Mouse (Mus musculus) kidney, adult 11 months (tissue): ENCODE results near the gene Rinl.
A peak's percentile ranks its signal among the peaks of the same experiment; 100 is the strongest.

ENCODE experiments used
- DNase-seq: peaks from one replicate; pipeline ENCODE4 v3.0.0; 2022

Gene Rinl

DNA sequence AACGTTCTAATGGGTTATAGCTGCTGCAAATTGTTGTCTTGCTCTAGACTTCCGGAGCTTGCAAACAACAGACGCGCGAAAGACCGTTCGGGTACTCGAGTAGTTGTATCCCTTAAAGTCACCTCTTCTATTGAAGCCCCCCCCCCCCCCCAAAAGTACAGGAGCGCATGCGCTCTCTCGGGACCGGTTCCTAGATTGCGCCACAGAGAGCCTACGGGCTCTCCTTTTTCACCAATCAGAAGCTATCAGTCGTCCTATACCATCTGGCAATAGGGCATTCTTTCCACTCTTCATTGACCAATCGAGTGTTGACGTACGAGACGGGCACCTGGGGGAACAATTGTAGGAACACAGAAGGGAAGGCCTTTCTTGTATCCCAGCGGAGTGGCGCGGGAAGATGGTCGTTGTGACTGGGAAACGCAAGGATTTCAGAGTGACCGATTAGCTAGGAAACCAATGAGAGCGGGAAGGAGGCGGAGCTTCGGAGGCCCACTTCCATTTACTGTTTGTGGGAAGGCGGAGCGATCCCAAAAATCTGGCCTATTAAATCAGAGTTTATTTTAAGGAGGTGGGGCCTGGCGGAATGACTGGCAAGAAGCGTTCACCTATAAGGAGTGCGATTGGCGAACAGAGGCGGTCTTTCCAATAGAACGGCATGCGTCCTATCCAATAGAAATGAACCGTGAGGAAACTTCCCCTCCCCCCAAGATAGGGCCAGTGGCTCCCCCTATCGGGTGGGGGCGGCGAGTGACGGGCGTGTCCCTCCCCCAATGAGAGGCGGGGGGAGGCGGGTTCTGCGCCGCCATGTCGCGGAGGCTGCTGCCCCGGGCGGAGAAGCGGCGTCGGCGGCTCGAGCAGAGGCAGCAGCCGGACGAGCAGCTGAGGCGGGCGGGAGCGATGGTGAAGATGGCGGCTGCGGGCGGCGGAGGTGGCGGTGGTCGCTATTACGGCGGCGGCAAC, 21.6 kb downstream of the Rinl start:
- DNase-seq: peak; percentile 100

DNA sequence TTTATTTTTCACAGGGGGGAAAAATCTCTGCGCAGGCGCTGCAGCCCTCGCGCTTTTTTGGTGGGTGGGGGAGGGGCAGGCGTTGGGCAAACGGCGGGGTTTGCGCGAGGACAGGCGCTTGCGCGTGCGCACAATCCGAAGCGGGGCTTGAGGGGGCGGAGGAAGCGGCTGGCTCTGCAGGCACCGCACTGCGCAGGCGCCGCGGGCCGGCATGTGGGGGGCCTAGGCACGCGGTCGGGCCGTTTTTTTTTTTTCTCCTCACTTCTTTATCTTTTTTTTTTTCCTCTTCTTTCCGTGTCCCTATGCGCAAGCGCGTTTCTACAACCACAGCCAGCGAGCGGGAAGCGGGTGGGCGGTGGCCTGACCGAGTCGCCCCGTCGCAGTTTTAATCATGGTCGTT, 22.5 kb downstream of the Rinl start:
- DNase-seq: peak; percentile 84

DNA sequence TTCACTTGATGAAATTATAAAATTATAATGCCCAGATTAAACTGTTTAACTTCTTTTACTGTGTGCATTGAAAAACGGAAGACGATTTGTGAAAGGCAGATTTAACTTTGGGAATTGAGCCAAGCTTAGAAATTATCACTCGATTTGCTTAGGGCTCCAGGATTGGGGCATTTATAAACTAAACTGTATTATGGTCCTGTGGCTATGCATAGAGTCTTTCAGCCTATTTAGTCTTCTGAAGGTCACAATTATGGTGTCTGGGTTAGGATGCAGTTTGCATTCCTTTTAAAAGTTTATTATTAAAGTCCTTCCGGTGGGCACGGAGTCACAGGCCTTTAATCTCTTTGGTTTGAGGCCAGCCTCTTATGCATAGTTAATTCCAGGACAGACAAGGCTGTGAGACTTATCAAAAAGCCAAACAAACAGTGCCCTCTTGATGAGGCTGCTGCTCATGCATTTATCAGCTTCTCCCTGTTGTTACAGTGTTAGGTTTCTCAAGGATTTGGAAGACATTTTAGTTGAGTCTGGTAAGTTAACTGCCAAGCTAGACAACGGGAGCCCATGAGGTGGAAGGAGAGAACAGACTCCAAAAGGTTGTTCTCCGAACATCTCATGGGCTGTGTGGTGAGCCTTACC, 23.0 kb downstream of the Rinl start:
- DNase-seq: no peak

DNA sequence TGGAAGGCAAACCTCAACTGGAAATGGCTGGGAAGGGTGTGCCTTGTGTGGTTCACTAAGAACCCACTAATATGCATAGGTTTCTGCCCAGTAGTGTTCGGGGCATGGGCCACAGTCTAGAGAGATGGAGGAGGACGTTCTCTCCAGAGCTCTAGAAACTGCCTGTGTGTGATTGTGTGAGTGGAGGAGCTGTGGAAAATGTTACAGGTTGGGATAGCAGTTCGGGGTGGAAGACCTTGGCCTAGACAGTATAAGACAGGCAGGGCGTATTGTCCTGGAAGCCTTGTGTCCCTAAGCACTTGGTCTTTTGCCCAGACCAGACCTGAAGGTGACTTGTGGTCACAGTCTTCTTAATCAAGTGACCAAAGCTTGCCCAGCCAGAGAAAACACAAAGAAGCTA, 23.7 kb downstream of the Rinl start:
- DNase-seq: no peak

DNA sequence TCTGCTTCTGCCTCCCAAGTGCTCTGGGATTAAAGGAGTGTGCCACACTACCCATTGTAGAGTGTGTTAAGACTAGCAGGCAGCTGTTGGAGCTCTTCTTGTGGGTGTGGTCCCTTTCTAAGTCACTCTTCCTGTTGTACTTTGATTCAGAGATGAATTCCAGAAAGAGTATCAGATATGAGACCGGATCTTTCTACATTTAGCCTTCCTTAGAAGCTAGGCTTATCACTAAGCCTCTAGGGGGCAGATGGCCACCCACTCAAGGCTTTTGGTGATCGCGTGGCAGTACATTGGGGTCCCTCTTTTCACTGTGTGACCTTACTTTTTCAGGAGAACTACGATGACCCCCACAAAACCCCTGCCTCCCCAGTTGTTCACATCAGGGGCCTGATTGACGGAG, 24.2 kb downstream of the Rinl start:
- no peak for DNase-seq

DNA sequence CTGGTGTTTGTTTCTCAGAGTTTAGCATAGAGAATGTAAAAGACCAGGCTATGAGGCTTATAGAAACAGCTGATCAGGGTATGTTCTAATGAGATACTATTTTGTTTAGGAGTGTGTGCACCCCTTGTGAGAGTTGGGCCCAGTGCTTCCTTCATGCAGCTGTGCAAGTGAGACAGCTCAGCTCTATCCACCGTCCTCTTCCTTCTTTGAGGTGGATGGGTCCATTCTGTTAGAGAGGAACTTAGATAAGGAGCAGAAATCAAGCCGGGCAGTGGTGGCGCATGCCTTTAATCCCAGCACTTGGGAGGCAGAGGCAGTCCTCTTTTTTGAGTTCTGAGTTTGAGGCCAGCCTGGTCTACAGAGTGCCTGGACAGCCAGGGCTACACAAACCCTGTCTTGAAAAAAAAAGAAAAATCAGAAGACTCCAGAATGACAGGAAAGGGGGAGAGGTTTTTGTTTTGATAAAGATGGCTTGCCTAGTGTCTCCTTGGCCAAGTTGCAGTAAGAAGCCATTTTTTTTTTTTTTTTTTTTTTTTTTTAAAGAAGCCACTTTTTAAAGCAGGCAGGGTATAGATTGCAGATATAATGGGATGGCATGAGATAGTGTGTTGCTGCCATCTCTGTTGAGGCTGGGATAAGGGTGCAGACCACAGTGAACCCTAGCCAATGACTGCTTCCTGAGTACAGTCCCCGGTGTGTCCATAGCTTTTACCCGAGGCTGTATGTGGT, 25.7 kb downstream of the Rinl start:
- DNase-seq: no peak

DNA sequence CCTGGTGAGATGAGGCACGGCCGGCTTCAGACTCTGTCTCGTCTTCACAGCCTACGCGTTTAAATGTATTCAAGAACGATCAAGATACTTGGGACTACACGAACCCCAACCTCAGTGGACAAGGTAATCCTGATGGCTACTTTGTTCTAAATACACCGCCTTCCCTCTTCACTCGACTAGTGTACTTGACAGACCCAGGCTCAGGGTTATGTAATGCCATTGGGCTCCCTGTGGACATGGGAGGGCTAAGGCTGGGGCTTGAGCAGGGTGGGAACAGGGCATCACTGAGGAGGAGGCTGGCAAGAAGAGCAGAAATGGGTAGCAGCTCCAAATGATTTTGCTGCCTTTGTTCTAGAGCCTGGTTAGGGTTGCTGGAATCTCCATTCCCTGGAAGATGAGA, 26.5 kb downstream of the Rinl start:
- DNase-seq: no peak

DNA sequence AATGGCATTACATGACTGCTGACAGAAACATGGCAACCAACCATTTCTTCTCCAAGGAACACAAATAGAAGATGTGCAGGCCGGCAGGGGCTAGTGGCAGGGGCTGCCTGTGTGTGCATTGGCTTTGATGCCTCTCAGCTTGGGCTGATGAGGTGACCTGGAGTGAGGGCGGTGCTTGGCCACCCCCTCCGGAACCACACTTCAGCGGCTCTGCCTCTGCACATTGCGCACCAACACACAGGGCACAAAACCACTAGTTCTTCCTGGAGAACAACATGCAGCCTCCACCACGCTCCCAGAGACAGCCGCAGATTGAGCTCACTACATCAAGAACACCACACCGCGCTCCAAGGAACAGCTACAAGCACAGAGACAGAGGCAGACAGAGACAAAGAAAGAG, 27.4 kb downstream of the Rinl start:
- no peak for DNase-seq

DNA sequence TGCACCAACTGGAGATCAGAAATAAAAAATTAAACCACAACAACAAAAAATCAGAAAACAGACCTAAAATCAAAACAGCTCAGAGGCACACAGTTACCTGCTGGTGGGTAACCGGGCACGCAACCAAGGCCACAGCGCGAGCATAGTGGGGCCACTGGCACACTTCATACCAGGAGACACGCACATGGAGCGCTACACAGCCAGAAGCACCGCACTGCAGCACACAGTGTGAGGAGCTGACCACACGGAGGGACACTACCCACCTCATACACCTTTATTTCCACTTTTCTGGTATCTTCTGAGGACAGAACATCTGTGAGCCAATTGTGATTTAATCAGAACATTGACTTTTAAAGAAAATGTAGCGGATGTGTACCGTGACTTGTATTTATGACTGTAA, 28.2 kb downstream of the Rinl start:
- no peak for DNase-seq

DNA sequence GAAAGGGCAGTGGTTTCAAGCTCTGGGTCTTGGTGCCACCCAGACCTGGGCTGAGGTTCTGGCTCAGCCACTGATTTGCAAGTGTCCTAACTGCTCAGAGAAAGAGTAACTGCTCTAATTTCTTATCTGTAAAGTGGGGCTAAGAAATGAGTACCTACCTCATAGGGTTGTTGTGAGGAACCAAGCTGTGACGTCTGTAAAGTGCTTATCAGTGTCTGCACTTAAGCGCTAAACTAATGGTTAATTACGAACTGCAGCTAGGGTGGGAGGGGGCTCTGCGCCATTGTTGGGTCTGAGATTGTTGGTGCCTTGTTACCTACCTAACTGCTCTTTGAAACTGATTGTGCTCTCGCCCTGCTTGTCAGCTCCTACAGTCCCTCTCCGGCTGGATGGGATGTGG, 28.8 kb downstream of the Rinl start:
- no peak for DNase-seq

DNA sequence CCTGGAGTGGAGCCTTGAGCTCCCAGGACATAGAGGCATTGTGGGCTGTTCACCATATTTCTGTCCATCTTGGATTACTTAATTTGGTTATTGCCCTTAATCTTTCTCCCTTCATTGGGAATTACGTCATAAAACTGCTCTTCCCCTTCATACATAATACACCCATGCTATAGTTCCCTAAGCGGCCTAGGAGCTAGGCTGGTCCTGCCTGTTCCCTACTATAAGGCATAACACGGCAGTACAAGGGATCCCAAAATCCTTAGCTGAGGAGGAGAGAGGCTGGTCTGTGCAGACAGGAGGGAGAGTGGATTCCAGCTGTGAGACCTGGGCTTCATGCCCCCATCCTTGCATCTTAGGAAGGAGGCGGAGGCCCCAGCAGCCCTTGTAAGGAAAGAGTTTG, 29.2 kb downstream of the Rinl start:
- no peak for DNase-seq

DNA sequence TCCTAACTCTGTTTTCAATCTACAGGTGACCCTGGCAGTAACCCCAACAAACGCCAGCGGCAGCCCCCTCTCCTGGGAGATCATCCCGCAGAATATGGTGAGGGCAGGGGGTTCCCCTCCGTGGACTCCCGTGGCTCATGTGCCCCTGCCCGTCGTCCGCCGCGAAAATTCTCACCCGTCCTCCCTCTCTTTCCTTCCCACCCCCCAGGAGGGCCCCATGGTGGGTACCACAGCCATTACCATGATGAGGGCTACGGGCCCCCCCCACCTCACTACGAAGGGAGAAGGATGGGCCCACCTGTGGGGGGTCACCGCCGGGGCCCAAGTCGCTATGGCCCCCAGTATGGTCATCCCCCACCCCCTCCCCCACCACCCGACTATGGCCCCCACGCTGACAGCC, 29.7 kb downstream of the Rinl start:
- DNase-seq: no peak

DNA sequence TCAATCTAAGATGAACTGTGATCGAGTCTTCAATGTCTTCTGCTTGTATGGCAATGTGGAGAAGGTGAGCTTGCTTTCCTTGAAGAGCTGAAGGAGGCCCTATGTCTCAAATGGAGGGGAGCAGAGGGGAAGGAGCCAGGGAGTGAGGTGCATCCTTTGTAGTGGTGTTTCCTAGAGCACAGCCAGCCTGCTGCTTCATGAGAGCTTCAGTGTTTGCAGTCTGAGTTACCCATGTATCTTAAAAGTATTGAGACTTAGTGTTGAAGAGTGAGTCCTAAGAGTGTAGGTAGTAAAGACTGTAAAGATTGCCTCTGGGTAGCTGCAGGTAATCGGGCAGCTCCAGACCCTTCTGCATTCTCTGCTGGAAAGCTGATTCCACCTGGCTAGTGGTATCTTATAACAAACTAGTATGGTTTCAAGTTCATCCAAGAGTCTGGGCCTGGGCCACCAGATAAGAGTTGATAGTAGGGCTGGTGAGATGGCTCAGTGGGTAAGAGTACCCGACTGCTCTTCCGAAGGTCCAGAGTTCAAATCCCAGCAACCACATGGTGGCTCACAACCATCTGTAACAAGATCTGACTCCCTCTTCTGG, 30.2 kb downstream of the Rinl start:
- no peak for DNase-seq

DNA sequence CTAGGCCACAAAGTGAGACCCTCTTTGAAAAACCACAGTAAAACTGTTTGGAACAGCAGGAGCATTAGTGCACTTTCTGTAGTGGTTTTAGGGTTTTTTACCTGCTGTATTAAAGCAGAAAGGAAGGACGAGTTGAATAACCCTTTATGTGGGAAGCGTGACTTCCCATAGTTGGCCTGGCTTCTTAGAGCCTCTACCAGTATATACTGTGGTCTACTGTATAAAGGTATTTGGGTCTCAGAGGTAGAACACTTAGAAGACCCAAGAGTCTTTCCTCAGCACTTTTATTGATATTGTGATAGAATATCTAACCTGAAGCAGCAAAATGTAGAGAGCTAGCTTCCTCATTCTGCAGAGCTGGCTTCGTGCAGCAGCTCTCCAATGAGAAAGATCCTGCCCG, 30.8 kb downstream of the Rinl start:
- DNase-seq: no peak

DNA sequence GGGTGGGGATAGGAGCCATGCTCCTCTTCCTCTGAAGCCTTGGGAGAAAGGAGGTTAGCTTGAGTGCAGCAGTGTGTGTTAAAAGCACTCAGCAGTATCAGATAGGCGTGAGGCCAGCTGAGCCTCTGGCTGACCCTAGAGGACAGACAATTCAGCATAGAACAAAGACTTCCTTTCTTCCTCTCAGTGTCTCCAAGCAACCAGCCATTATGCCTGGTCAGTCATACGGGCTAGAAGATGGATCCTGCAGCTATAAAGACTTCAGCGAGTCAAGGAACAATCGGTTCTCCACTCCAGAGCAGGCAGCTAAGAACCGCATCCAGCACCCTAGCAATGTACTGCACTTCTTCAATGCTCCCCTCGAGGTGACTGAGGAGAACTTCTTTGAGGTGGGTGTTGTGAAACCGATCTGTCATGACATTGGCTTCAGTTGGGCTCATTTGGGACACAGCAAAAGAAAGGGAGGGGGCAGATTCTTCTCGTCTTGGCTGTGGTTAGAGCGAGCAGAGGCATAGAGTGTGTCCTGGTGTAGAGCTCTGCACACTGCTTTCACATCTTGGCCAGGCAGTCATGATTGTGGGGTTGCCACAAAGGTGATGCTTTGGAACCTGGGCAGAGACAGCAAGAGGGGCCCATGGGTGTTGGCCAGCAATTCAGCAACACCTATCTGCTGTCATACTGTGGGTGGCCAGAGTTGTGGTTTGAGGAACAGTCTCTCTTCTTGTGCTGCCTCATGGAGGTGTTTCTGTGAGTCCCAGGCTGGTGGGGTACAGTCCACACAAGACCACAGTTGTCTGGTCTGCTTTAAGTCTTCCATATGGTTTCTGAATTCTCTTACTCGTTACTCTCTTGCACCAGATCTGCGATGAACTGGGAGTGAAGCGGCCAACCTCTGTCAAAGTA, 31.8 kb downstream of the Rinl start:
- peak; percentile 64 for DNase-seq

DNA sequence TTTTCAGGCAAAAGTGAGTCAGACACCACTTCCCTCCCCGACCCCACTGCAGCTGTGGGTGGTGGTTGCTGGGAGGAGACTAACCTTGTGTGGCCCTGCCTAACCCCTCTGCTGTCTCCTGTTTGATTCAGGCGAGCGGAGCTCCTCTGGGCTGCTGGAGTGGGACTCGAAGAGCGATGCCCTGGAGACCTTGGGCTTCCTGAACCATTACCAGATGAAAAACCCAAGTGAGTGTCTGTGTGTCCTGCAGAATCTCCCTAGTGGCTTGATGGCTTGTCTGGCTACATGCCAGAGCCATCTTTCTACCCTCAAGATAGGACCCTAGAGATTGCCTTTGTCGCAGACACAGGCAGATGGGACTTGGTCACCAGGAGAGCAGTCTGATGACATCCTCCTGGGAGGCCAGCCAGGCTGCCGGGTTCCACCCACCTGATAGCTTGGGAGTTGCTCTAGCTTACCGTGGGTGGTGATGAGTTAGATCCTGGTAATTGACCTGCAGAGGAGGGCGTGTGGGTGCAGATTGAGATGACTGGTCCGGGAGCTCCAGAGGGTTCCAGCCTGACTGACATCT, 32.6 kb downstream of the Rinl start:
- no peak for DNase-seq

DNA sequence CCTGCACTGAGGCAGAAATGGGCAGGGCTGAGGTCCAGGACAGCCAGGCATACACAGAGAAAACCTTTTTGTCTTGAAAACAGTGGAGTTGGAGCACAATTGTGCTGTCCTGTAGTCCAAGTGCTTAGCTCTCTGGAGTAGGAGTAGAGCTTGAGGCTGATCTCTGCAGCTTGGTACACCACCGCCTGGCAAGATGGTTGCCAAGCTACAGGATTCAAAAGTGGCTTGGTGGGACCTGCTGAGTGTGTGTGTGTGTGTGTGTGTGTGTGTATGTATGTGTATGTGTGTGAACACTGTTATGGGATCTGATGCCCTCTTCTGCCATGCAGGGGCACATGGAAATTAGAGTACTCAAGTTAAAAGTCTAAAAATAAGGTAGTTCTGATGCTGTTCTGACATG, 33.8 kb downstream of the Rinl start:
- DNase-seq: no peak

DNA sequence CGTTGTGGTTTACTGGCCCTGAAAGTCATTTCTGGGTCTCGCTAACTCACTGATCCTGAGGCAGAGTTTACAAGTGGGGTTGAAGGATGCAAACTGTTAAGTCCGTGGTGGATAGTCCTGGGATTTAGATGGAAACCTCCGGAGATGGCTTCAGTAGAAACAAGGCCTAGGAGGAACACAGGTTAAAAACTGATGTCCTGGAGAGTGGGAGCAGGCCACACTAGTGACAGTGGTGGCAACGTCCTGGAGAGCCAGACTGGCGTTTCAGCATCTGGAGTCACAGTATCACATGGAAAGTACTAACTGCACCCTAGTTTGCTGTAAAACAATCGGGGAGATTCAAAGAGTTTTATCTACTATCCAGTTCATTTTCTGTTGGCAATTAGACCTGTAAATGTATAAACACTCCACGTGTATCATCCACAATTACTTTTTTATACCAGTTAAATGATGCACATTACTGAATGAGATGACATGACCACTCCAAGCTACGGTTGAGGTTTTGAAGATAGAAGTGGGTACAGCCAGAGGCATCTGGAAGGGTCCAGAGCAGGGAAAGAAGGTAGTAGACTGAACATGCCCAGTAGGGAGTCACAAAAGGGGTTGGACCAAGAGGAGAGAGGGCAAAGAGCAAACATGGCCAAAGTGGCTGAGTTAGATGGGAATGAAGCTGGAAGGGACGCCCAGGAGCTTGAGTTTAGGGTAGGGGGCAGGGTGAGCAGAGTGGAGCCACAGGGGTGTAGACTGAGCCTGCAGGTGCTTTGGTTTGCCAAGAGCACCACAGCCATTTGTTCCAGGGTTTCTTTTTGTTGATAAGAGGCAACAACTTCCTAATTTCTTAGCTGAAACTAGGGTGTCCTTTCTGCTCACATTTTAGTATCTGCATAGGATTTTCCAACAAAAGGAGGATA, 34.5 kb downstream of the Rinl start:
- no peak for DNase-seq

DNA sequence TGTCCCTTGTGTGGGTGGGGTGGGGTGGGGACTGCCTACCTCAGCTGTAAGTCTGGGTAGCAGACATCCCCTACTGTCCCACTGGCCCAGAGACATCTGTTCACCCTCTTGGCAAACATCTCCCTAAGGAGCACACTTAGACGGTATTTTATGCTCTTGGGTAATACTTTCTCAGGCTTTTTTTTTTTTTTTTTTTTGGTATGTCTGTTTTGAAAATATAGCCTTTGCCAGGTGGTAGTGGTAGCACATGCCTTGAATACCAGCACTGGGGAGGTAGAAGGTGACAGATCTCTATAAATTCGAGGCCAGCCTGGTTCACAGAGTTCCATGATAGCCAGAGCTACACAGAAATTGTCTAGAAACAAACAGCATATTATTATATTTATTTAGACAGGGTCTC, 35.2 kb downstream of the Rinl start:
- DNase-seq: no peak

DNA sequence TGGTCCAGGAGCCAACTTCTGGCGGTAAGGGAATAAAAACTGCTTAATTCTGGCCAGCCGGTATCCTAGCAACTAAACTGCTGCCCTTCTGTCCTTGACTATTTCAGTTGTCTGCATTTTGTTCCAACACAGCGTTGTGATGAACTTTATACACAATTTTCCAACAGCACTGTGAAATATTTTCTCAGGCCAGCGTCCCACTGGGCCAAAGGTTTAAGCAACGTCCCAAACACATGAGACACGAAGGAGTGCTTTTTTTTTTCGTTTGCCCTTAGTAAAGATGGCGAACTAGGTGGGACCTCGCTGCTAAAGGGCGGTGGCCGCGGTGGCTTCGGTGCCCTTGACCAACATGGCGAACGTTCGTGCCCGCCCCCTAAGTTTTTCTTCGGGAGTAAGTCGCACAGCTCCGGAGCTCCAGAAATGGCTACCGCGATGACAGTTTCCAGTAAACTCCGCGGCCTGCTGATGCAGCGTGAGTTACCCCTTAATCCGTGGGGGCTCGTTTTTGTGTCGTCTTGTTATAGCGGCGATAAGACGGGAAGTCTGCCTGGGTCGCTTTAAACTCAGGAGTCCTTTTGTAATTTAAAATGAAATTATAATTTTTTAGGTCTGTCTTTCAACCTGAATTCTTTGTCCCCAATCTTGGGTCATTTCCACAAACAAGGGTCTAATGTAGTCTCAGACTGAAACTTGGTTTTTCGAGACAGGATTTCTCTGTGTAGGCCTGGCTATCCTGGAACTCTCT, 36.3 kb downstream of the Rinl start, which contains the start of gene Ech1:
Gene Ech1, plus strand, starts transcription at position 277 of the 745 bp plus-strand sequence.
- peak; percentile 97 for DNase-seq
